Mouse (Mus musculus) c-Kit-positive CD71-negative TER-119-negative erythroid progenitor cells, embryonic 14.5 days (primary cell): ENCODE measurements around the gene Unk.

Source experiments
- DNase-seq: peaks from one replicate; pipeline ENCODE4 v3.0.0-alpha.2; 2013; ENCODE audit warnings: low read depth

Gene Unk

GRCm38 (mm10) chr11:116030088-116030897 is at the start of gene Unk:
Unk (plus strand) TSS chr11:116030322.
- DNase-seq = peak; percentile 93

GRCm38 (mm10) chr11:115982472-115982871 is 47.6 kb upstream of the Unk start:
- DNase-seq = no peak

GRCm38 (mm10) chr11:115983291-115983690 is 46.8 kb upstream of the Unk start:
- DNase-seq = no peak

- no peak for DNase-seq
Measured at GRCm38 (mm10) chr11:115989686-115990085, 40.4 kb upstream of the Unk start.

- no peak for DNase-seq
Measured at GRCm38 (mm10) chr11:115992098-115992497, 38.0 kb upstream of the Unk start.

GRCm38 (mm10) chr11:115995256-115995655 is 34.9 kb upstream of the Unk start:
- DNase-seq = no peak

GRCm38 (mm10) chr11:115997047-115997446 is 33.1 kb upstream of the Unk start:
- DNase-seq = no peak

GRCm38 (mm10) chr11:115997662-115998061 is 32.5 kb upstream of the Unk start:
- DNase-seq = no peak

- no peak for DNase-seq
Measured at GRCm38 (mm10) chr11:115999027-115999426, 31.1 kb upstream of the Unk start.

- DNase-seq = peak; percentile 78
Measured at GRCm38 (mm10) chr11:115999538-116000143, 30.5 kb upstream of the Unk start.

- no peak for DNase-seq
Measured at GRCm38 (mm10) chr11:116000607-116001006, 29.5 kb upstream of the Unk start.

- no peak for DNase-seq
Measured at GRCm38 (mm10) chr11:116001725-116002124, 28.4 kb upstream of the Unk start.

- no peak for DNase-seq
Measured at GRCm38 (mm10) chr11:116002894-116003293, 27.2 kb upstream of the Unk start.

GRCm38 (mm10) chr11:116004186-116004823 is 25.8 kb upstream of the Unk start:
- DNase-seq = no peak

GRCm38 (mm10) chr11:116004840-116005700 is 25.1 kb upstream of the Unk start:
- peak; percentile 75 for DNase-seq

- DNase-seq = no peak
Measured at GRCm38 (mm10) chr11:116005701-116006419, 24.3 kb upstream of the Unk start.

- no peak for DNase-seq
Measured at GRCm38 (mm10) chr11:116007095-116007850, 22.8 kb upstream of the Unk start.

GRCm38 (mm10) chr11:116008411-116008810 is 21.7 kb upstream of the Unk start:
- no peak for DNase-seq

GRCm38 (mm10) chr11:116008832-116009375 is 21.2 kb upstream of the Unk start:
- DNase-seq = no peak

GRCm38 (mm10) chr11:116009661-116010060 is 20.5 kb upstream of the Unk start:
- no peak for DNase-seq
